44 mouse cellular contexts compared by ENCODE assay signal in the genomic region with DNA sequence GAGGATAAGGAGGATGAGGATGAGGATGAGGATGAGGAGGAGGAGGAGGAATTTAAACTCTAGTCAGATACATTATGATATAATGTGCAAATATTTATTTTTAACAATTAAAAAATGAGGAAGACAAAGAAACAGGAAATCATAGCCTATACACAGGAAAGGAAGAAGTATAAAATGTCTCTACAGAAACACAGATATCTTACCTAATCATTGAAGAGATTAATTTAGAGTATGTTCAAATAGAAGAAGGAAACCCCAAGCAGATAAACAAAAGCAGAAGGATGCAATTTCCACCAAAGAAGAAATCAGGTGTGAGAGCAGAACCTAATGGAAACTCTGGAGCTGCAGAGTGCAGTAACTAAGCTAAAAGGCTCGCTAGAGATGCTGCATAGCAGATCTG. TPM values are rescaled to one million over a fixed set of nuclear protein-coding genes. Genes with fewer than 3 reads are reported as not detected.
"Had no signal": no experiment of that assay in that cellular context is flagged by ENCODE, and none has a peak within 500 bp of the region (broad histone marks: within the 10 kb centered on the region; RNA-seq: fewer than 3 reads in every experiment).

No protein-coding gene starts in this region.

- H3K4me3 ChIP-seq: heart, embryonic 10.5 days; heart, embryonic 12.5 days; heart, embryonic 13.5 days; heart, embryonic 15.5 days; hindbrain, embryonic 10.5 days; hindbrain, embryonic 12.5 days; hindbrain, embryonic 13.5 days; hindbrain, embryonic 15.5 days; intestine, embryonic 15.5 days; kidney, embryonic 15.5 days; layer of hippocampus, adult 2 months; left cerebral cortex, adult 2 months had no signal

- H3K9me3 ChIP-seq: heart, embryonic 10.5 days; heart, embryonic 12.5 days; heart, embryonic 13.5 days; heart, embryonic 15.5 days; hindbrain, embryonic 10.5 days; hindbrain, embryonic 12.5 days; hindbrain, embryonic 13.5 days; hindbrain, embryonic 15.5 days; intestine, embryonic 15.5 days; kidney, embryonic 15.5 days had no signal

- H3K27me3 ChIP-seq: heart, embryonic 12.5 days; heart, embryonic 13.5 days; heart, embryonic 15.5 days; hindbrain, embryonic 12.5 days; hindbrain, embryonic 13.5 days; hindbrain, embryonic 15.5 days; intestine, embryonic 15.5 days; kidney, embryonic 15.5 days had no signal

- H3K4me1 ChIP-seq: heart, embryonic 10.5 days; heart, embryonic 12.5 days; heart, embryonic 13.5 days; heart, embryonic 15.5 days; hindbrain, embryonic 10.5 days; hindbrain, embryonic 12.5 days; hindbrain, embryonic 13.5 days; hindbrain, embryonic 15.5 days; intestine, embryonic 15.5 days; kidney, embryonic 15.5 days had no signal

- H3K27ac ChIP-seq: heart, embryonic 10.5 days; heart, embryonic 13.5 days; heart, embryonic 15.5 days; hindbrain, embryonic 10.5 days; hindbrain, embryonic 12.5 days; hindbrain, embryonic 13.5 days; hindbrain, embryonic 14.5 days; hindbrain, embryonic 15.5 days; hindbrain, postnatal 0 days; intestine, embryonic 15.5 days; kidney, embryonic 15.5 days; kidney, postnatal 0 days; layer of hippocampus, adult 2 months; left cerebral cortex, adult 2 months had no signal

- H3K9ac ChIP-seq: heart, embryonic 12.5 days; heart, embryonic 13.5 days; heart, embryonic 15.5 days; hindbrain, embryonic 12.5 days; hindbrain, embryonic 13.5 days; hindbrain, embryonic 14.5 days; hindbrain, embryonic 15.5 days; intestine, embryonic 15.5 days; kidney, embryonic 15.5 days had no signal

- DNase-seq: heart, postnatal 10 days; heart, postnatal 36 days; heart, postnatal 4 days; kidney, adult 11 months; kidney, adult 18-20 months; kidney, adult 2 months; kidney, adult 8-10 months; kidney, adult 9 months; kidney, postnatal 10 days; kidney, postnatal 14 days; kidney, postnatal 25 days; kidney, postnatal 36 days; kidney, postnatal 4 days; layer of hippocampus, adult 9-11 months; layer of hippocampus, postnatal 36 days had no signal

- H3K36me3 ChIP-seq: heart, embryonic 10.5 days; heart, embryonic 12.5 days; heart, embryonic 13.5 days; heart, embryonic 15.5 days; hindbrain, embryonic 10.5 days; hindbrain, embryonic 12.5 days; hindbrain, embryonic 13.5 days; hindbrain, embryonic 15.5 days; intestine, embryonic 15.5 days; kidney, embryonic 15.5 days had no signal

RNA-seq across cellular contexts. Expression of a gene that starts 6.5 kb away (rescaled TPM):
- total RNA-seq: heart, postnatal 10 days; heart, postnatal 25 days; heart, postnatal 36 days; heart, postnatal 4 days; layer of hippocampus, adult 18-20 months; layer of hippocampus, adult 2 months; layer of hippocampus, postnatal 10 days; layer of hippocampus, postnatal 14 days; layer of hippocampus, postnatal 25 days; layer of hippocampus, postnatal 36 days had no signal
- polyA plus RNA-seq: heart, embryonic 12.5 days; heart, embryonic 13.5 days; heart, postnatal 0 days; hindbrain, embryonic 10.5 days; hindbrain, embryonic 11.5 days; hindbrain, embryonic 12.5 days; hindbrain, embryonic 13.5 days; hindbrain, embryonic 14.5 days; hindbrain, embryonic 15.5 days; hindbrain, embryonic 16.5 days; kidney, embryonic 14.5 days; kidney, embryonic 15.5 days; kidney, embryonic 16.5 days had no signal

RNA-seq across cellular contexts. Expression of a gene that starts 48.9 kb away (rescaled TPM):
- total RNA-seq: heart, postnatal 10 days; heart, postnatal 25 days; heart, postnatal 36 days; heart, postnatal 4 days; hindbrain, postnatal 0 days; layer of hippocampus, adult 18-20 months; layer of hippocampus, adult 2 months; layer of hippocampus, adult 8-10 months; layer of hippocampus, postnatal 10 days; layer of hippocampus, postnatal 14 days; layer of hippocampus, postnatal 25 days; layer of hippocampus, postnatal 36 days; left cerebral cortex, adult 18-20 months; left cerebral cortex, adult 2 months; left cerebral cortex, adult 8-10 months had no signal
- polyA plus RNA-seq: heart, postnatal 0 days; hindbrain, embryonic 10.5 days; hindbrain, embryonic 11.5 days; hindbrain, embryonic 12.5 days; hindbrain, embryonic 13.5 days; hindbrain, embryonic 14.5 days; hindbrain, embryonic 15.5 days; hindbrain, embryonic 16.5 days; hindbrain, postnatal 0 days; intestine, embryonic 14.5 days; kidney, adult 2 months; kidney, embryonic 14.5 days; kidney, embryonic 15.5 days; kidney, embryonic 16.5 days; kidney, postnatal 0 days had no signal
